Mouse (Mus musculus): ENCODE measurements around the gene Ifna7.
"Not testable (repeated sequence)": the region's sequence is repeated elsewhere in the genome, so short reads cannot be mapped to it uniquely, and the experiment has no call there.

- TF ChIP-seq CTCF (IDR thresholded peaks at IDR 0.05); POLR2A (IDR thresholded peaks at IDR 0.05; ENCODE audit: insufficient read depth, low read depth, low read length): not testable (repeated sequence)
Observed at GRCm38 (mm10) chr4:88835225-88835624, 19.2 kb downstream of the Ifna7 start, which contains the start of gene Ifna5.
